Mouse (Mus musculus): ENCODE data around the gene Hcn2.

Gene Hcn2

DNA sequence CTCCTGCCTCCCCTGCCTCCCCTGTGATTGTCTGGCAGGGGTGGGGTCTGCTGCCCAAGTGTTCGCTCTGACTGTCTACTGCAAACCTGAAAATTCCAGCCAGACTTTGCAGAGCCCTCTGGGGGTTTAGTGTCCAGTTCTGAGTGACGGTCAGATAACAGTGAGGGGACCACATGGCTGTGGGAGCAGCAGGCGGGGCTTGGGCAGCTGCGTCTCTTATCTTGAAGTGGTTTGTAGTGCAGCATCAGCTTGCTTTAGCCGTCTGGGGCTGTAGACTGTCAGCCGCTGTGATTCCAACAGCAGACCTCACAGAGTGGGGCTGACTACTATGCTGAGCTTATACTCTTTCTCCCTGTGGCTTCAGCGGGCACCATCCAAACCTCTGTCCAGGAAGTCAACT, 7.1 kb upstream of the Hcn2 start:
- DNase-seq = no peak

DNA sequence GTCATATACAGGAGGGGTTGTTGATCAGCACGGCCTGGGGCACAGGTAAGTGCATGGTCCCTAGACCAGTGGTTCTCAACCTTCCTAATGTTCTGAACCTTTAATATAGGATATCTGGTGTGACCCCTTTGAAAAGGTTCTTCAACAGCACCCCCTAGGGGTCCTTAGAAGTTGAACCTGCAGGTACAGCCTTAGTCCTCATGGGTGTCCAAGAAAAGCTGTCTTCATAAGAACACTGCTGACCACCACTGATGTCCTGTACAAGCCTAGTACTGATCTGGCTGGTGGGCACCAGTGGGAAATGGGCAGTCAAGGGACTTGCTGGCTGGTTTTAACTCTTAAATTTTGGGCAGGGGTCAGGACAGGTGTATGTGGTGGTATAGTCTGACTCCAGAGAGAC, 4.4 kb upstream of the Hcn2 start:
- no peak for DNase-seq

DNA sequence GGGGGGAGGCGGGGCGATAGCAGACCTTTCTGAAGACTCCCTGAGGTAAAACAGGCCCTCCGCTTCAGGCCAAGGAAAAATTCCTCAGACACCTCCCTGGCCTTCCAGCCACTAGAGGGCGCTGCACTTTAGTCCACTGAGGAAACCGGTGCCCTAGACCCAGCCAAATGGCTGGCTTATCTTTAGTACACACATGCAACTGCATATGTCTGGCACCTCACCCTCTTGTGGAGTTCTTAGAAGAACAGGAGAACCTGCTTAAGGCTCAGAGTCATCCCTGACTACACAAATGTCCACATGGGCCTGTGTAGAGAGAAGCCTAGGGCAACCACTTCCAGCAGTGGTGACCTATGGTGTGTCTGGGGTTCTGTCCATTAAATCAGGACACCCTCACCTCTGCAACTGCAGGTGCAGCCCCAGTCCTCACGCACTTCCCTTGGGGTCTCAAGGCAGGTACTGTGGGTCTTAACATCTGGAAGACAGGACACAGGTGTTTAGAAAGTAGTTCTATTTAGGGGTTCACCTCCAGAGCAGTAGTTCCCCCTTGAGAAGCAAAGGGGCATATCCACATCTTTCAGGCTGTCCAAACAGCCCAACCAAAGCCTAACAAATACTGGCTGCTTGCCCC, 3.8 kb upstream of the Hcn2 start:
- DNase-seq = peak; percentile 86

DNA sequence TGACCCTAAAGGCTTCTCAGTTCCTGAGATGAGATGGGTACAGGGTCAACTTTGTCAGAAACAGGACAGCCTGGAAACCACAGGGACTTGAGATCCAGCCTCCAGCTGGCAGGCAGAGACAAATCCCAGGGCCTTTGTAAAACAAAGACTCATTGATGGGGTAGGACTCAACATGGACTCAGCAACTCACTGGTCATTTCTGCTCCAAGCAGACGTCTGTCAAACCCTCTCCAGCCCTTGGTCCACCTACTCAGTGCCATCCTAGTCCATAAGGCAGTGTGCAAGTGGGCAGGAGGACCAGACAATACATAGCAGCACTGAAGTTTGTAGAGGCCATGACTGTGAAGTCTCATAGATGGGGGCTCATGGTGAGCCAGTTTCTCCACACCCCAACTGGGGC, 3.3 kb upstream of the Hcn2 start:
- no peak for DNase-seq

DNA sequence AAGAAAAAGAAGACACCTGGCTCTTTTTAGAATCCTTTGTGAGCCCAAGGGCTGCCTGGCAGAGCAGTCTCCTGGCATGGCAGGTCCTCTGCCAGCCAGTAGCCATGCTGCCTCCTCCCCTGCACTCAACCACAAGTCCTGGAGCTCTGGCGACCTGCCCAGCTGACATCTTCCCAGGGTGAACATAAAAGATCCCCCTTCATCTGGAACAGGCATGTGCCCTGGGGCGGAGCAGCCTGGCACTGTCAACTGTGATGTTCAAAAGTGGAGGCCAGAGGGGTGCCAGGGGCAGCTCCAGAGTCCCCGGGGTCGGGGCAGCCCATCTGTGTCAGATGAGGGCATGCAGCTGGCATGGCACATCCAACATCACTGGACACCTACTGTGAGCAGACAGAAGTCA, 1.4 kb upstream of the Hcn2 start:
- DNase-seq = no peak

DNA sequence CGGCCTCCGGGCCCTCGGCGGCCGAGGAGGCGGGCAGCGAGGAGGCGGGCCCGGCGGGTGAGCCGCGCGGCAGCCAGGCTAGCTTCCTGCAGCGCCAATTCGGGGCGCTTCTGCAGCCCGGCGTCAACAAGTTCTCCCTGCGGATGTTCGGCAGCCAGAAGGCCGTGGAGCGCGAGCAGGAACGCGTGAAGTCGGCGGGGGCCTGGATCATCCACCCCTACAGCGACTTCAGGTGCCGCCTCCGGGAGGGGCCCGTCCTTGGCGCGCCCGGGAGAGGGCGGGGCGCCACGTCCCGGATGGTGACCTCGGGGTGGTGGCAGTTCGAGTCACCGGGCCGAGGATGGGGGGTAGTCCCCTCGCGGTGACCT, 538 bp downstream of the Hcn2 start:
- DNase-seq = peak; percentile 59 to 72

DNA sequence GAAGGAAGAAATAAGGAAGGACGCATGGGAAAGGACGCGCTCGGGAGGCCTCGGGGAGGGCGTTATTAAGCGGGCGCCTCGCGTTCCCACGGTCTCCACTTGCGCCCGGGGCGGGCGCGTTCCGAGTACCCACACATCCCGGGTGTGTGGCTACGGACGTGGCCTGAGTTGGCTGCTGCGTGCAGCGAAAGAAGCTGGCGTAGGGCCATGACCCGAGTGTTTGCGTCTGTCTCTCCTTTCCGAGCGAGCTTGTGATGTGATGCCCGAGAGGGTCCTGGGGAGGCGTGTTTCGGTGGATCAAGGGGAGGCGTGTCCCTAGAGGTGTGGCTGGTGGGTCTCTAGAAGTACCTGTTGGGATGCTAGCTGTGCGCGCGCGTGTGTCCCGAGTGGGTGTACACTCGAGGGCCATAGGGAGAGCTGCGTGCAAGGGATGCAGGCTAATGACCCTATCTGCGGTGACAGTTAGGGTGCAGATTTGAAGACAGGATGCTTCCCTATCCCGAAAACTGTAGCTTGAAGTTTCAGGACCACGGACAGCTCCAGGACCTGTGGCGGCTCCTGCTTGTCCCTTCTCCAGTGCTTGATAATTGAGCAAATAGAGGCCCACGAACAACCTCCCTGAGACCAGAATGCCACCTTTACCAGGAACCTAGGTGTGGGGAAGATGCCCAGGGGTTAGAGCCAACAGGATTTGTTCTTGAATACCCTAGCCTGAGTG, 1.4 kb downstream of the Hcn2 start:
- DNase-seq = peak; percentile 51 to 58

DNA sequence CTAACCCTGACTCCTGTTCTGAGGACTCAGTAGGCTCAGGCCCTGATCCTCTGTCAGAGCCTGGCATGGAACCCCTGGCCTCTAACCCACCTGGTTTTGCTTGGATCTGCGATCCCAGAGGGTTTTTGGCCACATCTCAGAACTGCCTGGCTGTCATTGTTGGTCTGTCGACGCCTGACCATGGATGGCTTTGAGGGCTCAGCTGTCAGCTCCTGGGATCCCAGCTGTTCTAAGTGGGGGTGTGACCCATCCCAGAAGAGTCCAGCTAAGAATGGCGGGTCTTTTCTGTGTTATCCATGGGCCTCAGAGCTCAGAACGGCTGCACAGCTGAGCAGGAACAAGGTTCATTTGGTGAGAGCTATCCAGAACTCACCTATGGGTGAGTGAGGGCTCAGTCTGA, 4.7 kb downstream of the Hcn2 start:
- no peak for DNase-seq

DNA sequence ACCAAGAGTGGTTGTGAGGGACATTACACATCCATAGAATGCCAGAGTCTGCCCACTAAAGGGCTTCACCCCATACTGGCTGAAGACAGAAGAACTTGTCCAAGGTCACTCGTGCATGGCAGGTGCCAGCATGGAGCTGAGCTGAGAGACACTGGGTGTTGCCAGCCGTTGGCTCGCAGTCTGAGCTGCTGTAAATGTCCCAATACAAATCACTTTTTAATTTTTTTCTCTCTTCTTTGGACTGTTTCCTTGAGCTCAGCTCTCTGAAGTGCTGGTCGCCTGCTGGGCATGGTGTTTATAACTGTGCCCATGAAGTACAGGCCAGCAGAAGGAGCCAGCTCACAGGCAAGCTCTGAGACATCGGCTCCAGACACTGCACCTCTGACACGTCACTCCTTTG, 6.6 kb downstream of the Hcn2 start:
- DNase-seq = no peak

DNA sequence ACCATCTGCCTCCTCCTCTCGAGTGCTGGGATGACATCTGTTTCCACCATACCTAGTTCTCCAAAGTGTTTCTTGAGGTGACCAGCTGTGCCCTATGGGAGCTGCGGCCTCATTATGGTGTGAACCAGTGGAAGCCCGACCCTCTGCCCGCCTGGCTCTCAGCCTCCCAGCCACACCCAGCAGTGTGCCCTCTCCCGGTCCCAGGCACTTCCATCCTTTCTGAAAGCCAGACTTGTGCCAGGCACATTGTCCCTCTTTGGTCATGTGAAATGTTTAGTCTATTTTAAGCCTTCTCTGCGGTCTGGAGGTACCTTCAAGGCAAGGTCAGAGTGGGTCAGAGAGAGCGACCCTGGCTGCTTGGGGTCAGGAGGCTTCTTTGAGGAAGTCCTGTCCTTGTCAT, 7.3 kb downstream of the Hcn2 start:
- no peak for DNase-seq

DNA sequence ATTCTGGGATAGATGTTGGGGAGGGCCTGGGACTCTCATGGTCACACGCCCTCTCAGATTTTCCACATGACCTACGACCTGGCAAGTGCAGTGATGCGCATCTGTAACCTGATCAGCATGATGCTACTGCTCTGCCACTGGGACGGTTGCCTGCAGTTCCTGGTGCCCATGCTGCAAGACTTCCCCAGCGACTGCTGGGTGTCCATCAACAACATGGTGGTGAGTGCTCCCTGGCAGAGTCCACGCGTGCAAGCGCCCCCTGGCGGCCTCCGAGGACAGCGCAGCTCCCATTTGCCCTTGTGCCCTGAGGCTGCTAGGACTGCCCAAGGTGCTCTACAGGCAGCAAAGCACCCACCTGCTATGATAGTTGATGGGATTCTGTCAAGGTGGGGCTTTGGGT, 9.7 kb downstream of the Hcn2 start:
- peak; percentile 53 to 66 for DNase-seq

DNA sequence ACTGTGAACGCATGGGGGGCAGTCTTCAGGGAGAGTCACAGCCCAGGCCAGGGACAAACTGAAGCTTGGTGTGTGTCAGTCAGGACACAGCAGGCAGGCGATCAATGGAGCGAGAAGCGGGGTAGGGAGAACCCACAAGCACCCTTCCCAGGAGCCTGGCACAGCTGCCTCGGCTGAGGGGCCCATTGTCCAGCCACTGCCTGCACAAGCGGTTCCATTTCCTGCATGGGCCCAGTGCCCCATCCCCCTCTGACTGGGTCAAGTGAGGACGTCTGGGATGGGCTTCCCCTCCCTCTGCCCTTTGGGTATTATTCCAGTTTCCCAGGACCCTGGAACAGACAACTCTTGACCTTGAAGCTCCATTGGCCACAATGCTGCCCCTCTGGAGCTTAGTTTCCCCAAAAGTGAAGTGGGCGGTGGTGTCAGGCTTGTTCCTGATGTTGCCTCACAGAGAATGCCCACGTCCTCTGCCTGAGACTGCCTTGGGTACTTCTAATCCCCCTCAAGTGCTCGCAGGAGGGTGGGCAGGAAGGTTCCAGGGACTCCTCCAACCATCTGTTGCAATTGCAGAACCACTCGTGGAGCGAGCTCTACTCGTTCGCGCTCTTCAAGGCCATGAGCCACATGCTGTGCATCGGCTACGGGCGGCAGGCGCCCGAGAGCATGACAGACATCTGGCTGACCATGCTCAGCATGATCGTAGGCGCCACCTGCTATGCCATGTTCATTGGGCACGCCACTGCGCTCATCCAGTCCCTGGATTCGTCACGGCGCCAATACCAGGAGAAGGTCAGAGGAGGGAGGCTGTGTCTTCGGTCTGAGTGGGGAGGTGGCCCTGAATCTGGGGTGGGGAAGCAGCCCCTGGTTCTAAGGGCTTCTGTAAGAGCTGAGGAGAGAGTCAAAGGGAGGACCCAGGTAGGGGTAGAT, 12.2 kb downstream of the Hcn2 start:
- no peak for DNase-seq

DNA sequence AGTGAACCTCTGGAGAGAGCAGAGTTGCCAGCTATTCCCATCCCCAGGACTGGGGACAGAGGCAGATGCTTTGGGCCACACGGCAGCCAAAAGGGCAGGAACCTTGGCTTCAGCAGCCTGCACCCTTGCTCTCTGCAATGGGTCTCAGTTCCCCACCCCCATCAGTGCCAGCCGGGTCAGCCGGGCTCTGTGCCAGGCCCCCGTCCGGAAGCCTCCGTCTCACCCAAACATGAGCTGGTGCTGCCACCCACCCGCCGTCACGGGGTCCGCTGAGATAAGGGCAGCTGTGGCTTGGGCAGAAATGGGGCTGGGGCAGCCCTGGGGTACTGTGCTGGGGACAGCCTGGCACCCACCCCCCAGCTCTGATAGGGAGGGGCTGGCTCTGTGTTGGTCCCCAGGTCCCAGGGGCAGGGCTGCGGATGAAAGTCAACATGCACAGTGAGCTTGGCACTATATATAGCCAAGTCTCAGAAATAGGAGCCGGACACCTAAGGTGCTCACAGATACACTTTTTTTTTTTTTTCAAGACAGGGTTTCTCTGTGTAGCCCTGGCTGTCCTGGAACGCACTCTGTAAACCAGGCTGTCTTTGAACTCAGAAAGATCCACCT, 13.0 kb downstream of the Hcn2 start:
- peak in 1 of 2 experiments; percentile 51 for DNase-seq

DNA sequence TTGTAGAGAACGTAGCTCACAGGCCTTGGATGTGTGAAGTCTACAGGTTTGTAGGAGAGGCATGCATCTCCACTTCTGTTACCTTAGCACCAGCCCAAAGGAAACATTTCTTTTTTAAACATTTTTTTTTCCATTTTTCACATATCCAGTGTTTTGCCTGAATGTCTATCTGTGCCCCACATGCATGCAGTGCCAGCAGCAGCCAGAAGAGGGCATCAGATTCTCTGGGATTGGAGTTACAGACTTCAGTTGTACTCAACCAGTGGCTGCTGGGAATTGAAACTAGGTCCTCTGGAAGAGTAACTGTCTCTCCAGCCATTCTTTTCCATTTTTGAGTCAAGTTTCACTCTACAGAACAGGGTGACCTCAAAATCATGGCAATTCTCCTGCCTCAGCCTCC, 16.1 kb downstream of the Hcn2 start:
- DNase-seq = peak; percentile 50 to 64

DNA sequence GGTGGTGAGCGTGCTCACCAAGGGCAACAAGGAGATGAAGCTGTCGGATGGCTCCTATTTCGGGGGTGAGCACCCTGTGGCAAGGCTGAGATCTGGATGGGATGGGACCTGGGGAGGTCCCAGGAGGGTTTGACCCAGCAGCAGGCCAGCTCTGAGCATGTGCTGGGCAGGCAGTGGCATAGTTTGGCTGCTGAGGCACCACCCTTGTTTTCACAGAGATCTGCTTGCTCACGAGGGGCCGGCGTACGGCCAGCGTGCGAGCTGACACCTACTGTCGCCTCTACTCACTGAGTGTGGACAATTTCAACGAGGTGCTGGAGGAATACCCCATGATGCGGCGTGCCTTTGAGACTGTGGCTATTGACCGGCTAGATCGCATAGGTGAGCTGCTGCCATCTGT, 17.4 kb downstream of the Hcn2 start:
- no peak for DNase-seq

DNA sequence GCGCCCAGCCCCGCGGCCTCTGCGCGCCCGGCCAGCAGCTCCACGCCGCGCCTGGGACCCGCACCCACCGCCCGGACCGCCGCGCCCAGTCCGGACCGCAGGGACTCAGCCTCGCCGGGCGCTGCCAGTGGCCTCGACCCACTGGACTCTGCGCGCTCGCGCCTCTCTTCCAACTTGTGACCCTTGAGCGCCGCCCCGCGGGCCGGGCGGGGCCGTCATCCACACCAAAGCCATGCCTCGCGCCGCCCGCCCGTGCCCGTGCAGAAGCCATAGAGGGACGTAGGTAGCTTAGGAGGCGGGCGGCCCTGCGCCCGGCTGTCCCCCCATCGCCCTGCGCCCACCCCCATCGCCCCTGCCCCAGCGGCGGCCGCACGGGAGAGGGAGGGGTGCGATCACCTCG, 18.9 kb downstream of the Hcn2 start:
- no peak for DNase-seq

DNA sequence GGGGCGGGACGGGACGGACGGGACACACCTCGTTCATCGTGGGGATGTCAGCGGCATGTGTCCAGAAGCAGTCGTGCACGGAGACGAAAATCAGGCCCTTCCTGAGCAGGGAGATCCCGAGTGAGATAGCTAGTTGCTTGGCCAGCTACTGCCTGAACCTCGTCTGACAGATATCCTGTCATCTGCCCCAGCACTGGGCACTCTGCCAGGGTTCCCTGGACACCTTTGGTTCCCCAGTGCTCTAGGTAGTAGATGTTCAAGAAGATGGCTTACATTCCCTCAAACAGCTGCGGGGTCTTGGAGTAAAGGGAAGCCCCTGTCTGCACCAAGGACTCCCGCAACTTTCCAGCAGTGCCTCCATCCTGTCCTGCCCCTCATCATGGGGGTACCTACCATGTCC, 20.3 kb downstream of the Hcn2 start:
- peak in 1 of 2 experiments; percentile 47 for DNase-seq

DNA sequence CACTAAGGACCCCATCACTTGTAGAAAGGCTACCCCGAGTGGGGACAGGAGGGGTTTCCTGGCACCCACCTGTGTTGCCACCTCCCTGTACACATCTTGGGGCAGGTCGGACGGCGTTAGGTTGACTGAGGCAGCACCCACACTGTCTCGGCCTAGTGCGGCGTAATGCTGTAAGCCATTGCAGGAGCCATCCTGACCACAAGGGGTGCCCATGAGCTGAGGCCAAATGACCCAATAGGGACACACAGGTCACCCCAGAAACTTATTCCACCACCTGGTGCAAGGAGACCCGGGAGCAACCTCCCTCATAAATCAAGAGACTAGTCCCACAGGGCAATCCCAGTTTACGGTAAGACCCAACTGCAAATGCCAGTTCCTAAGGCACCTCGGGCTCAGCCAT, 21.8 kb downstream of the Hcn2 start:
- peak in 1 of 2 experiments; percentile 57 for DNase-seq

DNA sequence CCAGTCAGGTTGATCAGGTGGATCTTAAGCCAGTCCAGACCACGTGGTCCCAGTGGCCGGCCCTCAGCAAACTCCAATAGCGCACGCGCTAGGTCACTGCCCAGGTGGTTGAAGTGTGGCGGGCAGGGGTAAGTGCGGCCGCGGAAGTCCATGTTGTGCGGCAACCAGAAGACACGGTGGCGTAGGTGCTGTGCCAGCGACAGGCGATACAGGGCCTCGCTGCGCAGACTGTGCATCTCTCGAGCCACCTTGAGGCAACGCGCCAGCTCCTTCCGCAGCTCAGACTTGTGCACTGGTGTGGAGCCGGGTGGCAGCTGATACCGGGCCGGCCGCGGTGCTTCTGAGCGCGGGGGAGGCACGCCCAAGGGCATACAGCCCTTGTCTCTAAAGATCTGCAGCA, 22.8 kb downstream of the Hcn2 start:
- DNase-seq = no peak

DNA sequence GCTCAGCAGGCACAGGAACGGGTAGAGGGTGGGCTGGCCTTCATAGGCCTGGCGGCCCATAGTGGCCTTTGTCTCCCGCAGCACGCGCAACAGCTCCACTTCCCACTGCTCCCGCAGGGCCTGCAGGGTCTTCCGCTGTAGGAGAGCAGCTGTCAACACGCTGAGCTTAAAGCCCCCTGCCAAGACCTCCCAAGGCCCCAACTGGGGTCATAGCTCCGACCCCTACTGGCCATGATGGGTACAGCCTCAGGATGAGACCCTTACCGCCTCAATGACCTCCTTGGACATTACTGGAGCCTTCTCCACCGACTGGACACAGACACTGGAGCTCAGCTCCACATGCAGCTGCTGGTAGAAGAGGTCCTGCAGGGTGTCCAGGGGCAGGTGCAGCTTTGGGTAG, 24.4 kb downstream of the Hcn2 start:
- no peak for DNase-seq

DNA sequence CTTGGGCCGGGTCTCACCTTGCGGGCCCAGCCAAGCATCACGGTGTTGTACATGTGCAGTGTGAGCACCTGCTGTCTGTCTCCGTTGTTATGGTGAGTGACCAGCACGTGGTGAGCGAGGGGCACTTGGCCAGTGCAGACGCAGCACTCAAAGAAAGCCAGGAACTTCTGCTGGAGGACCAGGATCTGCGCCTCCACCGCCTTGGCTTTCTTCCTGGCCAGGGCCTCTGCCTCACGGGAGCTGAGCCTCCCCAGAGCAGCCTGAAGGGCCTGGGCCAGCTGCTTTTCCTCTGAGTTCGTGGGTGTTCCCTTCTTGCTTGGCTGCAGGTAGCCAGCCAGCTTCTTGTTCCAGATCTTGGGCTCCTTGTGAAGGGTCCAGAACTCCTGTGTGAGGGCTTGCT, 26.7 kb downstream of the Hcn2 start:
- DNase-seq = no peak

DNA sequence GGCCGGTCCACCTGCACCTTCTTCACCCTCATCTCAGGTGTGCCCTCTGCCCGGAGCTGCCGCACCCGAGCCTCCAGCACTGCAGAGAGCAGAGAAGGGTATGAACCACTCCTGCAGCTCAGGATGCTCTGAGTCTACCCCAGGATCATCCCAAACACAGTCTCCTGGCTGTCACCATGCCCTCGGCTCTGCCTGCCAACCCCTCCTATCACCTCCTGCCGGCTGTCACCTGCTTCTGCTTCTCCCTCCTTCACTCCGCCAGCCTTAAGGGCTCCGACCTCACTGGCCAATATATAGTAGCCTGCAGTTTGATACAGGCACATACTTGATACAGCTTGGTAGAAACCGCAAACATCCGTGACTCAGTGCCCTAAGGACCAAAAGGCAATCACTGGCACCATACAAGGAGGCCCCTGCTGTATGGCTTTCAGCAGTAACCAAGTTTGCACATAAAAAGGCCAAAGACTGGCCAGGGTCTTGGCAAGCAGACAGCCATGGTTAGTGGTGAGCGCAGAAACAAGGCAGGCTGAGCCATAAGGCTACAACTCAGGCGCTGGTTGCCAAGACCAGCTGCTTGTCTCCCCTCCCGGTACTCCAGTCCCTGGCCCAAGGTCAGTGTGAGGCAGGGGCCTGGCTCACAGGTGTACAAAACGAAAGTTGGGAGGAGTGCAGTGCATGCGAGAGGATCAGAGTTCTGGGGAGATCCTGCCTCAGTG, 27.4 kb downstream of the Hcn2 start:
- DNase-seq = peak; percentile 61 to 62

DNA sequence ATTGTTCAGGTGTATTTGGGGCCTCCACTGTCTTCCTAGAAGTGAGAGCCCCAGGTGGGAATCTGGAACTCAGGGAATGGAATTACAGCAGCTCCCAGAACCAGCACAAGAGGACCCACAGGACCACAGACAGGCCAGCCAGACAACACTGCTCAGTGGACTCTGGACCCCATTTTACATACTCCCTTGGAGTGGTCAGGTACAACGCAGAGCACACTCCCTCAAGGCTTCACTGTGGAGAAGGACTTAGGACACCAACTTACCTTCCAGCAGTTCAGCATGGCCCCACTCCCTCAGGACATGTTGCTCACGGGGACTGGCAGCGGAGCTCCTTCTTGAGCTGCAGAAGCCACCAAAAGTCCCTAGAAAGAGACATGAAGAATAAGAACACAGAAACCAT, 29.0 kb downstream of the Hcn2 start:
- DNase-seq = no peak
